Mouse (Mus musculus): ENCODE results near the gene B3gnt3.
A peak's percentile ranks its signal among the peaks of the same experiment; 100 is the strongest.
"Not testable (repeated sequence)": the region's sequence is repeated elsewhere in the genome, so short reads cannot be mapped to it uniquely, and the experiment has no call there.

B3gnt3 gene

GRCm38 (mm10) chr8:71701414-71702086, at the start of gene B3gnt3:
Gene B3gnt3 (minus strand): TSS chr8:71701789.
- no peak for DNase-seq (ENCODE audit: low spot score in 2 of 2)

GRCm38 (mm10) chr8:71749321-71750075, 47.9 kb upstream of the B3gnt3 start:
- DNase-seq (ENCODE audit: low spot score in 2 of 2) = not testable (repeated sequence)

GRCm38 (mm10) chr8:71747082-71747481, 45.5 kb upstream of the B3gnt3 start:
- DNase-seq (ENCODE audit: low spot score in 2 of 2) = not testable (repeated sequence)

- no peak for DNase-seq (ENCODE audit: low spot score in 2 of 2)
Observed at GRCm38 (mm10) chr8:71745322-71745721, 43.7 kb upstream of the B3gnt3 start.

- no peak for DNase-seq (ENCODE audit: low spot score in 2 of 2)
Observed at GRCm38 (mm10) chr8:71742783-71743182, 41.2 kb upstream of the B3gnt3 start.

DNA sequence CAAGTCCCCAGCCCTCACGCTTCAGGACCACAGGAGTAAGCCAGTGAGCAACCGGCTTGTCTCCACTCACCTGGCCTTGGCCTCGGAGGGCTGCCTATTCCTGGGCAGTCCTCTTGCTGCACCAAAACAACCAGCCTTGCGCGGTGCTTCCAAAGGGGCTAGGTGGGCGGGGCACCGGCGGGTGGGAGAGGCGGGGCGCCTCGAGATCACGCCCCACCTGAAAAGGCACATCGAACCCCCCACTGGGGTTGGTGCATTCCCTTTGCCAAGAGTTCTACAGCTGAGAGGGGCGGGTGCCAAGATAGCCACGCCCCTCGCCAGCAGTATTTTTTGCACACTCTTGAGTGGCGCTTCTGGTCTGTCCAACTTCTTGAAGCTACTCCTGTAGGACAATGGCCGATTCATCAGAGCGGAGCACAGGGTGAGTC, 40.1 kb upstream of the B3gnt3 start:
- DNase-seq (ENCODE audit: low spot score in 2 of 2) = no peak

DNA sequence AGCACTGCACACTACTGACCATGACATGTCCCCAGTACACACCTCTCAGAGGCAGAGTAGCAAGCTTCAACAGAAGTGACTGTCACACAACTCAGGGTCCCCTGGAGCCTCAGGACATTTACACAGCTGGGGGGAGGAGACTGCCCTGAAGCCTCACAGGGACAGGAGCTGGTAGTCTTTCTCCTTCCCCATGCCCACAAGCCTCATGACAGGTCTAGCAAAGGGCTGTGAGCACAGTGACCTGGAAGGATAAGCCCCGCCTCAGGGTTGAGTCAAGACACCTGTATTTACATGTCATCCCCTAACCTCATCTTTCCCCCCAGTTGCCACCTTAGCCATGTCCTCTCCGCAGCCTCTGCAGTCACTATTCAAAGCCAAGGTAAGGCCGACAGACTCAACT, 39.6 kb upstream of the B3gnt3 start:
- no peak for DNase-seq (ENCODE audit: low spot score in 2 of 2)

GRCm38 (mm10) chr8:71738316-71738715, 36.7 kb upstream of the B3gnt3 start:
- not testable (repeated sequence) for DNase-seq (ENCODE audit: low spot score in 2 of 2)

DNA sequence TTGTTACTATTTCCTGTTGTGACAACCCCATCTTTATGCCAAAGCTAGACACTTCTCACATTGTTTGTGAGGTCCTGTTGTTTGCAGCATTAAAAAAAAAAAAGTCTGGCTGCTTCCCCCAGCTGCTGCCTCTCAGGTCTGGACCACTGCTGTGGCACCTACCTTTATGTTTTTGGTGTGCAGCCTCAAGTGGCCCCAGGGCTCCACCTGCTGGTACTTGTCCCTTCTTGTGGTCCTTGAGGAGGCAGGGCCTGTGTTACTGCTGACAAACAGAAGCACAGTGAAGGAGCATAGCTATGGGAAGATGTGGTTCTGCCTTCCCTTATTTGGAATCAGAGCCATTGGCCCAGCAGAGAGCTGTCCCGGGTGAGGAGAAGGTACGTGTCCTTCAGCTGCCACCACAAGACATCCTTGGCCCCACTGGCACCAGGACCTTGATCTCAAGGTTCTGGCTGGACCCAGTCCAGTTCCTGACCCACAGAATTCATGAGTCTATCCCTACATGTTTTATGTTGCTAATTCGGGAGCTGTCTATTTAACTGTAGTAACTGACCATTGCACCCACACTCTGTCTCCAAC, 30.2 kb upstream of the B3gnt3 start:
- peak in 1 of 2 experiments; percentile 62 for DNase-seq (ENCODE audit: low spot score in 2 of 2)

DNA sequence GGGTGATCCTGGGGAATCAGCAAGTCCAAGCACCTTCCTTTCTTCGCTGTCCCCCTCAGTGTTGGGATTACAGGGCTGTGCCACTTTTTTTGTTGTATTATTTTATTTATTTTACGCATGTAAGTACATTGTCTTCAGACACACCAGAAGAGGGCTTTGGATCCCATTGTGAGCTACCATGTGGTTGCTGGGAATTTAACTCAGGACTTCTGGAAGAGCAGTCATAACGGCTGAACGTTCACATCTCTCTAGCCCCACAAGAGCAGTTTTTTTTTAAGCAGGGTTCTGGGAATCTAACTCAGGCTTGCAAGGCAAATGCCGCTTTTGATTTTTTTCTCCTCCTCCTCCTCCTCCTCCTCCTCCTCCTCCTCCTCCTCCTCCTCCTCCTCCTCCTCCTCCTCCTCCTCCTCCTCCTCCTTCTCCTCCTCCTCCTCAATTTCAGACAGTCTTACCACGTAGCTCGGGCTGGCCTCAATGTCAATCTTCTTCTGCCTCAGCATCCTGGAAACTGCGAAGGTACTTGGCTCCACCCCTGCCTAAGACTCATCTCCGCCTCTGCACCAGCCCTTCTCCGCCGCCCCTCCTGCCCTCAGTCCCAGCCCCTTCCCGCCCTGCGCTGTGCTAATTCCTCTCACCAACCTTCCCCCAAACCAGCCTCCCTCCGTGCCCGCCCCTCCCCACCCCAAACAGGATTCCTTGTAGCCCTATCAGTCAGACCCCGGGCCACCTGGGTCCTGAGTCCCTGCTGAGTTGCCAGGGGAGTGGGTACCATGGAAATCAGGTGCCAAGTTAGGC, 27.4 kb upstream of the B3gnt3 start:
- no peak for DNase-seq (ENCODE audit: low spot score in 2 of 2)

DNA sequence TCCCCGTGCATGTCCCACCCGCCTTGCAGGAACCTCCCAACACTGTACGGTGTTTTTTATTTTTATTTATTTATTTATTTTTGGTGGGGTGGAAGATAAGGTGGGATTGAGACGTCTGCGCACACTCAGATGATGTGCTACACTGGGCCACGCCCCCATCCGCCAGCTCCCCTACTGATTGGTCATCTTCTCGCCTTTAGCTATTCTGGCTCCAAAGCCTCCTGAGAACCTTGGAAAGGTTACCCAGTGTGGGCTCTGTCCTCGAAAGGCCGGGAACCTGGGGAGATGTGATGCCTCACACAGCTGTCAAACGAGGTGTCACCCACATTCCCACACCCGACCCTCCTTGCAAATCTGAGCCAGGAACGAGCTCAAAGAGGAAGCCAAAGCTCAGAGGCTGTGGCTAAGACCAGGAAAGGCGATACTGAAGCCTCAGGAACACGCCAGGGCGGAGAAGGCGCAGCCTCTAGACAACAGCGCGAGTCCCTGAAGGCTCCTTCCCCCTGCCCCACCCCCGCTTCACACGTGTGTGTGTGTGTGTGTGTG, 26.7 kb upstream of the B3gnt3 start:
- DNase-seq (ENCODE audit: low spot score in 2 of 2) = no peak

- DNase-seq (ENCODE audit: low spot score in 2 of 2) = peak; percentile 58 to 67
Observed at GRCm38 (mm10) chr8:71725122-71725924, 23.7 kb upstream of the B3gnt3 start, which contains the start of gene Fcho1. Gene Fcho1 (minus strand): TSS chr8:71725716.

DNA sequence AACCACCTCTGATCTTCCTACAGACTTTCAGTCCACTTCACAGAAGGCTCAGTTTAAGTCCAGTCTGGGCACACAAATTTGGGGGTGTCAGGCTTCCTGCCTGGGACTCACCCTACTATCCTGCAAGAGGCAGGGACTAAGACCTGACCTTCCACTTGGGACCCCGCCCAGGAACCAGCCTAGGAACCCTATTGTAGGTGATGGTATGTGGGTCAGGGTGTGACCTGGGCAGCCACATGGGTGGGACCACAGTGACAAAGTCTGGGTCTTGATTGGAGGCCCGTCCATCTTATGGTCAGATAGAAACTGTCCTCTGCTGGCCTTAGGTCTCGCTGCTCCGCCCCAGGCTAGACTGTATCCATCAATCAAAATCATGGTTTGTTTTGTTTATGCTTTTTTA, 22.8 kb upstream of the B3gnt3 start:
- no peak for DNase-seq (ENCODE audit: low spot score in 2 of 2)

- DNase-seq (ENCODE audit: low spot score in 2 of 2) = no peak
Observed at GRCm38 (mm10) chr8:71723047-71723551, 21.5 kb upstream of the B3gnt3 start.

DNA sequence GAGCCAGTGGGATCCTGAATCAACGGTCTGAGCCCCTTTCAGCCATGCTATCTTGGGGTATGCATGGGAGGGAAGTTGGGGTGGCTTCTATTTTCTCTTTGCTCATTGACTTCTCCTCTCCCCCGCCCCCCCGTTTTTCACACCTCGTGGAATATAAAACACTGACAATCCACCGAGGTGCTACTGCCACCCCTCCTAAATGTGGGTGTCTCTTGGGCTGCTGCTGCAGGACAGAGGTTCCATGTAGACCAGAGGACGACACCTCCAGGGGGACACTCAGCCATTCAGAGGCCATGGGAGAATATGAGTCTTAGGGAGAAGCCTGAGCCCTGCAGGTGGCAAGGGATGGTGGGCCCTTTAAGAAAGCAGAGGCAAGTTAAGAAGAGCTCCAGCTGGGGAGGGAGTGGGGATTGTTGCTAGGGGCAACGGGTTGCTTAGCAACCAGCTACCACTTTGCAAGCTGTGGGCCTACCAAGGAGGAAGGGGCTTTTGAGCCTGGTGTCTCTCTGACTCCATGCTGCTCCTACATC, 18.4 kb upstream of the B3gnt3 start:
- DNase-seq (ENCODE audit: low spot score in 2 of 2) = peak; percentile 65 to 68

- no peak for DNase-seq (ENCODE audit: low spot score in 2 of 2)
Observed at GRCm38 (mm10) chr8:71719218-71719617, 17.6 kb upstream of the B3gnt3 start.

GRCm38 (mm10) chr8:71718252-71718651, 16.7 kb upstream of the B3gnt3 start:
- no peak for DNase-seq (ENCODE audit: low spot score in 2 of 2)

- DNase-seq (ENCODE audit: low spot score in 2 of 2) = no peak
Observed at GRCm38 (mm10) chr8:71717096-71717495, 15.5 kb upstream of the B3gnt3 start.

- DNase-seq (ENCODE audit: low spot score in 2 of 2) = no peak
Observed at GRCm38 (mm10) chr8:71716561-71717053, 15.0 kb upstream of the B3gnt3 start.

- no peak for DNase-seq (ENCODE audit: low spot score in 2 of 2)
Observed at GRCm38 (mm10) chr8:71715531-71715930, 13.9 kb upstream of the B3gnt3 start.

All from frontal cortex, postnatal 25 days (tissue).